Mouse (Mus musculus) lung, embryonic 14.5 days (tissue): Measurements from ENCODE around the gene Vwa2. TPM values are rescaled to one million over a fixed set of nuclear protein-coding genes. Genes with fewer than 3 reads are reported as not detected.

Source experiments
- ATAC-seq: fragments of 200-750 bp; cut with Nextera tagmentation; 2 replicates; pipeline ENCODE4 v1.8.0; 2017; ENCODE audit warnings: mild to moderate bottlenecking, moderate TSS enrichment, moderate library complexity; ENCODE audit not compliant: insufficient read depth
- DNase-seq: peaks from one replicate; pipeline ENCODE4 v3.0.0-alpha.2; 2015
- H3K27ac ChIP-seq: fragments of 300-500 bp; sonication (generic); 2 replicates; pipeline ENCODE4 v1.5.1; 2014; ENCODE audit warnings: low read depth, mild to moderate bottlenecking, moderate library complexity
- H3K27me3 ChIP-seq: fragments of 300-500 bp; sonication (generic); 2 replicates; pipeline ENCODE4 v1.6.1; 2014; ENCODE audit warnings: low read length, control low read depth; ENCODE audit not compliant: insufficient read depth
- H3K36me3 ChIP-seq: fragments of 300-500 bp; sonication (generic); 2 replicates; pipeline ENCODE4 v1.6.1; 2014; ENCODE audit warnings: control low read depth; ENCODE audit not compliant: insufficient read depth
- H3K4me1 ChIP-seq: fragments of 300-500 bp; sonication (generic); 2 replicates; pipeline ENCODE4 v1.6.1; 2014; ENCODE audit warnings: antibody characterized with exemption, control low read depth; ENCODE audit not compliant: insufficient read depth
- H3K4me2 ChIP-seq: fragments of 300-500 bp; sonication (generic); 2 replicates; pipeline ENCODE4 v1.6.1; 2014; ENCODE audit warnings: mild to moderate bottlenecking
- H3K4me3 ChIP-seq: fragments of 300-500 bp; sonication (generic); 2 replicates; pipeline ENCODE4 v1.5.1; 2014; ENCODE audit warnings: low read depth, low read length
- H3K9ac ChIP-seq: fragments of 300-500 bp; sonication (generic); 2 replicates; pipeline ENCODE4 v1.6.1; 2014
- H3K9me3 ChIP-seq: fragments of 300-500 bp; sonication (generic); 2 replicates; pipeline ENCODE4 v1.6.1; 2016; ENCODE audit warnings: low read depth, low read length, control low read depth
- CTCF ChIP-seq: IDR thresholded peaks from 2 replicates; pipeline ENCODE4 v1.5.1; 2016; ENCODE audit warnings: antibody characterized with exemption, low read depth
- WGBS: fragments of 180-500 bp; shearing (Covaris S2); extraction: QIAGEN DNeasy Blood & Tissue Kit; methylation state at CpG from one replicate; pipeline ENCODE4 v1.1.7; 2014; 5-methylcytosine and 5-hydroxymethylcytosine counted together
- polyA plus RNA-seq: library from polyadenylated mRNA; unstranded; fragments of >200 nt; fragmentation: Nextera tagmentation; extraction: Ambion mirVana; gene quantifications from 2 replicates; pipeline ENCODE4 v1.2.1, GENCODE M21; 2014

Gene Vwa2
- polyA plus RNA-seq, 1 experiment from 2014 or later = 11.5 TPM

GRCm38 (mm10) chr19:56887879-56888278 lies 13.8 kb downstream of the Vwa2 start:
- WGBS = 52% methylated on average over 10 of the region's 10 CpGs
- ATAC-seq (no peak), DNase-seq (no peak)
- TF ChIP-seq CTCF = no peak
- Histone ChIP-seq H3K36me3 (no peaks in the 10 kb centered on the region), H3K4me3 (no peak overlapping the region), H3K4me1 (no peaks in the 10 kb centered on the region), H3K27me3 (no peaks in the 10 kb centered on the region), H3K4me2 (no peak overlapping the region), H3K9ac (no peak overlapping the region), H3K9me3 (no peaks in the 10 kb centered on the region), H3K27ac (no peak overlapping the region)

DNA sequence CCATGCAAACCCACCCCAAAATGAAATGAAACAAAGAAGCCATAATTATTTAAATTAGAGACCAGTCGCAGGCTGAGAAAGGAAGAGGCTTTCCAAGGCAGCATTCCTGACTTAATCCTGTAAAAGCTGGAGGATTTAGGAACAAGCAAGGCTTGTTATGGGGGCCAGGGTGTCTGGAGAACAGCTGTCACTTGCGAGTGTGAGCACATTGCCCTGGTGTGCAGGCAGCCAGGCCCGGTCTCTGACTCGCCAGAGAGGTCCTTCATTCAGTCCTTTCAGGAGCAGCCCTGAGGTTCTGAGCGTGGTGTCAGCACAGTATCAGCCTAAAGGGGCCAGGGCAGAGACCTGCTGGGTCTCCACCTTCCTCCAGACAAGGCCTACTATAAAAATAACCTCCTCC lies 14.6 kb downstream of the Vwa2 start:
- ATAC-seq = no peak

GRCm38 (mm10) chr19:56891438-56891837 lies 17.4 kb downstream of the Vwa2 start:
- Histone ChIP-seq H3K36me3 (no peaks in the 10 kb centered on the region), H3K4me3 (no peak overlapping the region), H3K4me2 (no peak overlapping the region), H3K9ac (no peak overlapping the region), H3K9me3 (no peaks in the 10 kb centered on the region), H3K4me1 (no peaks in the 10 kb centered on the region), H3K27me3 (no peaks in the 10 kb centered on the region), H3K27ac (peak overlapping the region; percentile 56; the same call in 1 of the 2 replicates)
- no peak for TF ChIP-seq CTCF
- DNase-seq = no peak
- 51% methylated on average over 2 of the region's 2 CpGs for WGBS
- peak; percentile 63 for ATAC-seq

More for the DNA sequence above, 14.6 kb downstream of the Vwa2 start:
- Histone ChIP-seq H3K36me3 (no peaks in the 10 kb centered on the region), H3K4me2 (no peak overlapping the region), H3K9ac (no peak overlapping the region), H3K27me3 (no peaks in the 10 kb centered on the region), H3K9me3 (no peaks in the 10 kb centered on the region), H3K4me3 (no peak overlapping the region), H3K4me1 (no peaks in the 10 kb centered on the region), H3K27ac (no peak overlapping the region)
- no peak for TF ChIP-seq CTCF
- DNase-seq = peak; percentile 30
- WGBS = 56% methylated on average over 5 of the region's 5 CpGs

GRCm38 (mm10) chr19:56892586-56892985 lies 18.5 kb downstream of the Vwa2 start:
- Histone ChIP-seq H3K27me3 (no peaks in the 10 kb centered on the region), H3K9me3 (no peaks in the 10 kb centered on the region), H3K36me3 (no peaks in the 10 kb centered on the region), H3K9ac (no peak overlapping the region), H3K4me2 (no peak overlapping the region), H3K4me1 (no peaks in the 10 kb centered on the region), H3K27ac (no peak overlapping the region), H3K4me3 (no peak overlapping the region)
- WGBS = 84% methylated on average over 5 of the region's 5 CpGs
- ATAC-seq (no peak), DNase-seq (no peak)
- TF ChIP-seq CTCF = no peak

DNA sequence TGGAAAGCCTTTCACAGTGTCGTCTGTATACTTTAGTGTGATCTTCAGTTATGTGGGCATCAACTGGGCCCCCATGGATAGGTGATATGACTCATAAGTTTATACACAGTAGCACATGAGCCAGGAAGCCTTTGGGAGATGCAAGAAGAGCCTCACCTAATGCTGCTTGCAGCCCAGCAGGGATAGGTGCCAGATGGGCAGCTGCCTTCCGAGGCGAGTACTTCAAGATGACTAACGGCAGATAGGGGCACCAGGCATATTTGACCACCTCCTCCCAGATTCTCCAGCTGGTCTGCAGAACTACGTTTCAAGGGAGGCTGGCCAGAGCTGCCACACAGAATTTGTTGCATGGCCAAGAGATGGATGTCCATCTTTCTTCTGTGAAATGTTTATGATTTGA lies 19.3 kb downstream of the Vwa2 start:
- no peak overlapping the region for H3K4me3 ChIP-seq
- TF ChIP-seq CTCF = no peak
- H3K9me3 ChIP-seq = no peaks in the 10 kb centered on the region
- WGBS = 66% methylated on average over 5 of the region's 5 CpGs
- ATAC-seq = no peak
- no peaks in the 10 kb centered on the region for H3K36me3 ChIP-seq
- no peaks in the 10 kb centered on the region for H3K4me1 ChIP-seq
- no peak overlapping the region for H3K27ac ChIP-seq
- no peak for DNase-seq
- no peak overlapping the region for H3K9ac ChIP-seq
- H3K4me2 ChIP-seq = no peak overlapping the region
- no peaks in the 10 kb centered on the region for H3K27me3 ChIP-seq

DNA sequence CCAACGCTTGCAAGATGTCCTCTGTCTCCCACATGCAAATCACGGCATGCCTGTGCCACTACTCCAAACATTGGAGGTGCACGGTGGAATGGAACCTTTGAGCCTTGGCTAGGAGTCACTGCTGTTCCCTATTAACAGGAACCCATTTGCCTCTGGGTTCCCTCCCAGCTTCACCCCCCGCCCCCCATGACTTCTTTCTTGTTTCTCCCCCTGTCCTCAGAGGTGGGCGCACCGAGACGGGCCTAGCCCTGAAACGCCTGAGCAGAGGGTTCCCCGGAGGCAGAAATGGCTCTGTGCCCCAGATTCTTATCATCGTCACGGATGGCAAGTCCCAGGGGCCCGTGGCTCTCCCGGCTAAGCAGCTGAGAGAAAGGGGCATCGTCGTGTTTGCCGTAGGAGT lies 23.6 kb downstream of the Vwa2 start:
- TF ChIP-seq CTCF = no peak
- 80% methylated on average over 16 of the region's 16 CpGs for WGBS
- no peak for DNase-seq
- H3K4me3 ChIP-seq = no peak overlapping the region
- no peak overlapping the region for H3K27ac ChIP-seq
- ATAC-seq = no peak
- H3K9ac ChIP-seq = no peak overlapping the region
- no peaks in the 10 kb centered on the region for H3K27me3 ChIP-seq
- H3K4me1 ChIP-seq = no peaks in the 10 kb centered on the region
- H3K4me2 ChIP-seq = no peak overlapping the region
- H3K36me3 ChIP-seq = no peaks in the 10 kb centered on the region
- no peaks in the 10 kb centered on the region for H3K9me3 ChIP-seq

GRCm38 (mm10) chr19:56904095-56904494 lies 30.0 kb downstream of the Vwa2 start:
- no peak overlapping the region for H3K4me2 ChIP-seq
- H3K27ac ChIP-seq = no peak overlapping the region
- H3K27me3 ChIP-seq = no peaks in the 10 kb centered on the region
- H3K36me3 ChIP-seq = no peaks in the 10 kb centered on the region
- DNase-seq = no peak
- no peaks in the 10 kb centered on the region for H3K9me3 ChIP-seq
- WGBS = 53% methylated on average over 3 of the region's 3 CpGs
- TF ChIP-seq CTCF = no peak
- ATAC-seq = no peak
- H3K4me3 ChIP-seq = no peak overlapping the region
- no peak overlapping the region for H3K9ac ChIP-seq
- no peaks in the 10 kb centered on the region for H3K4me1 ChIP-seq

DNA sequence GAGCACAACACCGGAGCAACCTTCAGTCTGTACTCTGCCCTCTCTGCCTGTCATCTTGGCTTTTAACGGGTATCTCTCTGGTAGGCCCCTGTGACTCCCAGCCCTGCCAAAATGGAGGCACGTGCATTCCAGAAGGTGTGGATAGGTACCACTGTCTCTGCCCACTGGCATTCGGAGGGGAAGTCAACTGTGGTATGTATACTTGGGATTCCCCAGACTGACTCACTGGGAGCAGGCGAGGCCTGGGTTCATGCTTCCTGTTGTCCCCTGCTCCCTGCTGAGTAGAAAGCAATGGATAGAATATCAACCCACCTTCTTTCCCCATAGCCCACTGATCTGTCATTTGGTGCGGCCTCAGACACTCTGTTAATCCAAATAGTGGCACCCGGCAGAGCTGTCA lies 31.3 kb downstream of the Vwa2 start:
- no peak overlapping the region for H3K4me3 ChIP-seq
- no peaks in the 10 kb centered on the region for H3K27me3 ChIP-seq
- no peaks in the 10 kb centered on the region for H3K36me3 ChIP-seq
- H3K4me2 ChIP-seq = no peak overlapping the region
- WGBS = 79% methylated on average over 7 of the region's 7 CpGs
- no peak for TF ChIP-seq CTCF
- DNase-seq (no peak), ATAC-seq (no peak)
- H3K9me3 ChIP-seq = no peaks in the 10 kb centered on the region
- no peaks in the 10 kb centered on the region for H3K4me1 ChIP-seq
- H3K27ac ChIP-seq = no peak overlapping the region
- no peak overlapping the region for H3K9ac ChIP-seq
